Mouse (Mus musculus): ENCODE results near the gene Srrm2.

DNA sequence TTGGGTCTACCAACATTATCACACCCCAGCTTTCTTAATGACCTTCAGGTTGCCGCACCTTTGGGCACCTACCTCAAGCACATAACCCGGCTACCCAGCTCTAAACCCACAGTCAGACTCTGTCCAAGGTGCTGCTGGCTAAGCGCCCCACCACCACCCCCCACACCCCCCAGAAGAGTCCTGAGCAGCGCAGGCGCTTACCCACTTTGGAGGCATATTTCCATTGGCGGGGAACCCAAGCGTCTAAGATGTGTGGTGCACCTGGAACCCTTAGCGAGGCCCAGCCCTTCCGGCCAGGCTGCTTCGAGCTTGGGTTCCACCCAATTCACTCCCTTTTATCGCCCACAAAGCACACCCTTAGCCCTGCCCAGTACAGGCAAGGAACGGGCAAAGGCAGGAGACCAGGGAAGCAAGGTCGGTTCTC is 49.7 kb upstream of the Srrm2 start, which contains the start of gene Paqr4:
- TF ChIP-seq POLR2A (IDR thresholded peaks at IDR 0.05; ENCODE audit: low read depth, low read length), result no peak
- no peak for TF ChIP-seq CTCF (IDR thresholded peaks at IDR 0.05; ENCODE audit: extremely low read depth, insufficient read length, insufficient replicate concordance, low read depth, low read length)
